Mouse (Mus musculus): Measurements from ENCODE around the gene Nudt19. TPM values are rescaled to one million over a fixed set of nuclear protein-coding genes. Genes with fewer than 3 reads are reported as not detected.

The Nudt19 gene
- total RNA-seq, 2 experiments from 2014 or later = 24.4 to 55.3 TPM

DNA sequence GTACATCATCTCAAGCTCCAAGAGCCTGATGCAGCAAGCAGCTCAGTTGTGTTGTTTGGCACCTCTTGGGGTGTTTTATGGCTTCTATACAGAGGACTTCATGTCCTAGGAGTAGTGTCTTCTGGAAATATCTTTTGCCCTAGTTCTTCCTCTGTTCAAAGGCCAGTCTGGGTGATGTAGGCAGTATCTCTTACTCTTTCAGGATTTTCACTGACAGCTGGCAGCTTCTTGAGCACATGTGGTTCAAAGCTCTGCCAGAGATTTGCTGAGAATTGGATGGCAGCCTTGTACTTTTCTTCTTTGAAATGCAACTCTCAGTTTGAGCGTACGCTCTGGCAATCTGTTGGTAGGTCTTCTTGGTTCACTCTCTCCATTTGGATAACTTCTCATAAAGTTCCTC lies 58.6 kb downstream of the Nudt19 start:
- ATAC-seq (replicated peaks; ENCODE audit: low FRiP score, poor library complexity, severe bottlenecking) = no peak

Other genes starting within 250 kb of the Nudt19 start
- gene Gpatch1, start 237.9 kb downstream of the Nudt19 start, total RNA-seq (2015; ENCODE audit: low replicate concordance) = 0.77 and 3.3 TPM in 2 replicates
- gene Gpatch1, start 237.9 kb downstream of the Nudt19 start, total RNA-seq (2017; ENCODE audit: low replicate concordance) = 2.0 and 3.1 TPM in 2 replicates
- gene Rhpn2, start 222.1 kb downstream of the Nudt19 start, total RNA-seq (2015; ENCODE audit: low replicate concordance) = not detected in 2 replicates
- gene Rhpn2, start 222.1 kb downstream of the Nudt19 start, total RNA-seq (2017; ENCODE audit: low replicate concordance) = not detected in 2 replicates
- 3.8 and 8.4 TPM in 2 replicates for gene Faap24, start 159.5 kb downstream of the Nudt19 start, total RNA-seq (2015; ENCODE audit: low replicate concordance)
- 7.8 and 11.0 TPM in 2 replicates for gene Faap24, start 159.5 kb downstream of the Nudt19 start, total RNA-seq (2017; ENCODE audit: low replicate concordance)
- 11.1 and 18.1 TPM in 2 replicates for gene Cep89, start 159.3 kb downstream of the Nudt19 start, total RNA-seq (2015; ENCODE audit: low replicate concordance)
- gene Cep89, start 159.3 kb downstream of the Nudt19 start, total RNA-seq (2017; ENCODE audit: low replicate concordance) = 11.7 and 13.0 TPM in 2 replicates
- gene Slc7a9, start 107.5 kb downstream of the Nudt19 start, total RNA-seq (2015; ENCODE audit: low replicate concordance) = not detected in 2 replicates
- gene Slc7a9, start 107.5 kb downstream of the Nudt19 start, total RNA-seq (2017; ENCODE audit: low replicate concordance) = not detected in 2 replicates
- not detected in 2 replicates for gene Tdrd12, start 18.6 kb downstream of the Nudt19 start, total RNA-seq (2015; ENCODE audit: low replicate concordance)
- 0.94 TPM in 1 of 2 replicates, not detected in the other for gene Tdrd12, start 18.6 kb downstream of the Nudt19 start, total RNA-seq (2017; ENCODE audit: low replicate concordance)
- gene Rgs9bp, start 29.3 kb upstream of the Nudt19 start, total RNA-seq (2015; ENCODE audit: low replicate concordance) = 0.42 and 1.7 TPM in 2 replicates
- gene Rgs9bp, start 29.3 kb upstream of the Nudt19 start, total RNA-seq (2017; ENCODE audit: low replicate concordance) = 0.14 and 0.68 TPM in 2 replicates
- 11.5 and 35.4 TPM in 2 replicates for gene Ankrd27, start 29.9 kb upstream of the Nudt19 start, total RNA-seq (2015; ENCODE audit: low replicate concordance)
- 12.3 and 20.6 TPM in 2 replicates for gene Ankrd27, start 29.9 kb upstream of the Nudt19 start, total RNA-seq (2017; ENCODE audit: low replicate concordance)
- gene Pdcd5, start 91.2 kb upstream of the Nudt19 start, total RNA-seq (2015; ENCODE audit: low replicate concordance) = 5.2 and 45.3 TPM in 2 replicates
- 16.6 and 17.1 TPM in 2 replicates for gene Pdcd5, start 91.2 kb upstream of the Nudt19 start, total RNA-seq (2017; ENCODE audit: low replicate concordance)
- 2.7 and 23.4 TPM in 2 replicates for gene Dpy19l3, start 198.2 kb upstream of the Nudt19 start, total RNA-seq (2015; ENCODE audit: low replicate concordance)
- gene Dpy19l3, start 198.2 kb upstream of the Nudt19 start, total RNA-seq (2017; ENCODE audit: low replicate concordance) = 0.84 and 2.5 TPM in 2 replicates
- gene Zfp507, start 246.7 kb upstream of the Nudt19 start, total RNA-seq (2015; ENCODE audit: low replicate concordance) = 1.2 and 1.9 TPM in 2 replicates
- gene Zfp507, start 246.7 kb upstream of the Nudt19 start, total RNA-seq (2017; ENCODE audit: low replicate concordance) = 2.6 and 3.8 TPM in 2 replicates